Mouse (Mus musculus): ENCODE results near the gene Nagpa.
A peak's percentile ranks its signal among the peaks of the same experiment; 100 is the strongest.
"Not testable (repeated sequence)": the region's sequence is repeated elsewhere in the genome, so short reads cannot be mapped to it uniquely, and the experiment has no call there.

Gene Nagpa

GRCm38 (mm10) chr16:5203668-5204433, at the start of gene Nagpa:
TSS of gene Nagpa (minus strand) at chr16:5204012.
- peak; percentile 70 for DNase-seq (ENCODE audit: low read depth)

GRCm38 (mm10) chr16:5252260-5252659, 48.4 kb upstream of the Nagpa start:
- DNase-seq (ENCODE audit: low read depth): no peak

DNA sequence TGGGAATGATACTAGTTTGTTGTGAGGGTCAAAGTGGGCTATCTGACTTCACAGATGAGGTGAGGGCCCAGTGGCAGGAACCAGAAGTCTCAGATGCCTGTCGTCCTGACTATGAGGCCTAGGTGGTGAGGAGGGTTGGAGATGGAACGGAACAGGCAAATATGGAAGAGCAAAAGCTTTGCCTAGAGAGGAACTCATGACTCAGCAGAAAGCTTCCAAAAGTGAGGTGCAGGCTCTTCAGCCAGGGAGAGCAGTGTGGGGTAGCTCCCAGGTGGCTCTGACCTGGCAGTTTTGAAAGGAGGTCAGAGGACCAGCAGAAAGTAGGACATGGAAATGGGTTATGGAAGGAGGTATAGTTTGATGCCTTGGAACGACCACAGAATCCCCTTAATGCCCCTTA, 47.1 kb upstream of the Nagpa start:
- DNase-seq (ENCODE audit: low read depth): no peak

- peak; percentile 35 for DNase-seq (ENCODE audit: low read depth)
These were observed 40.6 kb upstream of the Nagpa start for GRCm38 (mm10) chr16:5244411-5244810.

DNA sequence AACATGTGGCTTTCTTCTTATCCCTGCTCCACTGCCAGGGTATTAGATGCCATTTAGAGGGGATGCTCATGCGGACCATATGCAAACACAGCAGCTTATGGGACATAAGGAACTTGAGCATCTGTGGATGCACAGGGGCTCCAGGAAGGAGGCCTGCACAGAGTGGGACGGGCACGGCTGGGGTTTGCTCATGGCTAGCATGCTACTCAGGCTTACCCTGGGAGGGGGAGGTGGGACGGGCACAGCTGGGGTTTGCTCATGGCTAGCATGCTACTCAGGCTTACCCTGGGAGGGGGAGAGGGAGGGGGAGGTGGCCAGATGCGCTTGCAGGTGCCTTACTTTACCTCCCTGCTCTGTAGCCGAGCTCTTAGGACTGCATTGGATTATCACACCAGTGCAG, 39.1 kb upstream of the Nagpa start:
- no peak for DNase-seq (ENCODE audit: low read depth)

DNA sequence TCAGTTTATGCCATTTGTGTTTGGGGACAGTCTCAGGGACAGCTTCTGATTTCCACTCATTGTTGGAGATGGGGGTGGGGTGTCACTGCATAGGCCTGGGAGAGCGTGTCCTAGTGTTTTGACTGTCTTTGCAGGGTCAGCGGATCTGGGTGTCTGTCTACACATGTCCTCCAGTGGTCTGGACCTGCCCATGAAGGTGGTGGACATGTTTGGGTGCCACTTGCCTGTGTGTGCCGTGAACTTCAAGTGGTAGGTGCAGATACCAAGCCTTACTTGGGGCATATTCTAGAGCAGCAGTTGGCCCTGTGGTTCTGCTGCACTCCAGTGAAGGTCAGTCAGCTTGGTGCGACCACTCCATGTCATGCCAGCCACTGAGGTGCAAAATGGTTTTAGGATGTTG, 38.5 kb upstream of the Nagpa start:
- DNase-seq (ENCODE audit: low read depth): no peak

GRCm38 (mm10) chr16:5233418-5234313, 29.9 kb upstream of the Nagpa start, which contains the start of gene Alg1:
TSS of gene Alg1 (plus strand) at chr16:5233621.
- DNase-seq (ENCODE audit: low read depth): peak; percentile 90

DNA sequence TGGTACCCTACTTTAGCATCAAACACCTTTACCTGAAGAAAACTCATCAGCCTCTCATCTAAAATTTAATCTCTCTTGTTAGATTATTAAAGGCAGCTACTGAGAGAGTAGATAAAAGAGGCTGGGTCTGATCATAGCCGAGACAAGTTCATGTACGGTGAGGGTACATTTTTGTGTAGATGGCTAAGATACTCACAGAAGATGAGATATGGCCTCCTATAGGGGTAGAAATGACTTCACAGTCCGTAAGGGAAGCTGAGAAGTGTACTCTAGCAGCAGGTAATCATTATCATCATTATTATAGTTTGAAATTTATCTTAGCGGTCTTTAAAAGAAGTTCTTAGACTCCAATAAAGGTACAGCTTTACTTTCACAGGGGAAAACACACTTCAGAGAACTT, 29.2 kb upstream of the Nagpa start:
- DNase-seq (ENCODE audit: low read depth): no peak

- DNase-seq (ENCODE audit: low read depth): not testable (repeated sequence)
These were observed 24.3 kb upstream of the Nagpa start for GRCm38 (mm10) chr16:5228103-5228502.

DNA sequence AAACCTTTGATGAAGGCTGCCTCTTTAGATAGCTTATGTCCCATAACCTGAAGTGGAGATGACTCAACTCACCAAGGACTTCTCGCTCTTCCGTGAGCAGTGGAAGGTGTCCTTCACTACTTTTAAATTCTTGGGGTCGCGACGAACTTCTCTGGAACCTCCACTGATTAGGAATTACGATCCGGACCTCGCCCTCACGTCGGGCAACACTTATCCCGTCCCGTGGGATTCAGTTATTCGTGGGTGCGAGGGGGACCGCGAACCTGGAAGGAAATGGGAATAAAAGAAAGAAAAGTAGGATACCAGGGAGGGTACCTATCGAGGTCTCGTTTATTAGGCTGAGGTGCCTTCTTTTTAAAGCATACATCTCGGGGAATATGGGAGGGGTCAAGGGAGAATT, 23.7 kb upstream of the Nagpa start:
- DNase-seq (ENCODE audit: low read depth): not testable (repeated sequence)

DNA sequence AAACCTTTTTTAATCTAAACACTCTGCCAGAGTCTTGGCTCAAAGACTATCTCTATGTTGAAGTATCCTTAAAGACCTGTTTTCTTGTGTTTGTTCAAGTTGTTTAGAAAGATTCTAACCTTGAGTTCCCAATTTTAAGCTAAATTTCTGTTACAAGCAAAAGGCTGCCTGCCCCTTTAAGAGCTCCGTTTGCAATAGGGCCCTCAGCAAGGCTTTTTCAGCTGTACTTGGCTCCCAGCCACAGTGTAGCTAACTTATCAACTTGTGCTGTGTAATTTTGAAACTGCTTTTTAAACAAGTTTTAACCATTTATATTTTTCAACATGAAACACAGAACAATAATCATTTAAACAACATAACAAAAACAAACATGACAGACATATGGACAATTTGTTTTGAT, 22.7 kb upstream of the Nagpa start:
- not testable (repeated sequence) for DNase-seq (ENCODE audit: low read depth)

GRCm38 (mm10) chr16:5222140-5222539, 18.3 kb upstream of the Nagpa start, which contains the start of gene AU021092:
TSS of gene AU021092 (minus strand) at chr16:5222299.
- no peak for DNase-seq (ENCODE audit: low read depth)

GRCm38 (mm10) chr16:5221403-5221802, 17.6 kb upstream of the Nagpa start:
- no peak for DNase-seq (ENCODE audit: low read depth)

GRCm38 (mm10) chr16:5217341-5218133, 13.7 kb upstream of the Nagpa start:
- no peak for DNase-seq (ENCODE audit: low read depth)

- no peak for DNase-seq (ENCODE audit: low read depth)
These were observed 12.9 kb upstream of the Nagpa start for GRCm38 (mm10) chr16:5216686-5217085.

- no peak for DNase-seq (ENCODE audit: low read depth)
These were observed 10.3 kb upstream of the Nagpa start for GRCm38 (mm10) chr16:5214126-5214525.

DNA sequence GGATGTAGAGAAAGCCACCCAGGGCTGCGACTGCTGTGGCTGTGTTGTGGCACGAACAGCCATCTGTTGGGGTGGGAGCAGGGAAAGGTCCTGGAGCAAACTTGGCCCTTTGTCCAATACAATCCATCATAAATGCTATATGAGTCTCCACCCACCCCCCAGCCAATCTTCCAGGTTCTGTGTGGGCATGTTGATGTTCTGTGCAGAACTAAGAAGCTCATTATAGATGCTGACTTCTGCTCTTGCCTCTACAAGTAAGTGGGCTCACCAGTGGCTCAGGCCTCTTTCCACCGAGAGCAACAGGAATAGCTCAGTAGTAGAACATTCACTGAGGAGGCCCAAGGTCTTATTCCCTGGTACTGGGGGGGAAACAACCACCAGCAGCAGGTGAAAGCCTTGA, 8.3 kb upstream of the Nagpa start:
- DNase-seq (ENCODE audit: low read depth): no peak

- peak; percentile 13 for DNase-seq (ENCODE audit: low read depth)
These were observed 6.6 kb upstream of the Nagpa start for GRCm38 (mm10) chr16:5210365-5210764.

DNA sequence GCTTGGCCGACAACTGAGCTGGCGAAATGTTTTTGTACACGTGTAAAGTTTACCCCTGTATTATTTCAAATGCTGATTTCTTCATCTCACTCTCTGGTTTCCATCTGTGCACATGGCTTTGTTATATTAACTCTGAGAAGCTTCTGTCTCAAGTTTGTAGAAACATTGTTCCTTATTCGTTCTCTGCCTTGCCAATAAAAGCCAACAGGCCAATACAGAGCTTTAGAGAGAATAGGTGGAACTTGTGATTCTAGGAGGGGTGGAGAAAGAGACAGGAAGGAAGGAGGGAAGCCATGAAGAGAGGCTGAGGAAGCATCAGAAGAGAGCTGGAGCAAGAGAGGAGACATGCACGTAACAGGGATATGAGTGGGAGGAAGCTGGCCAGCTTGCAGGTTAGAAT, 2.2 kb upstream of the Nagpa start:
- DNase-seq (ENCODE audit: low read depth): no peak

DNA sequence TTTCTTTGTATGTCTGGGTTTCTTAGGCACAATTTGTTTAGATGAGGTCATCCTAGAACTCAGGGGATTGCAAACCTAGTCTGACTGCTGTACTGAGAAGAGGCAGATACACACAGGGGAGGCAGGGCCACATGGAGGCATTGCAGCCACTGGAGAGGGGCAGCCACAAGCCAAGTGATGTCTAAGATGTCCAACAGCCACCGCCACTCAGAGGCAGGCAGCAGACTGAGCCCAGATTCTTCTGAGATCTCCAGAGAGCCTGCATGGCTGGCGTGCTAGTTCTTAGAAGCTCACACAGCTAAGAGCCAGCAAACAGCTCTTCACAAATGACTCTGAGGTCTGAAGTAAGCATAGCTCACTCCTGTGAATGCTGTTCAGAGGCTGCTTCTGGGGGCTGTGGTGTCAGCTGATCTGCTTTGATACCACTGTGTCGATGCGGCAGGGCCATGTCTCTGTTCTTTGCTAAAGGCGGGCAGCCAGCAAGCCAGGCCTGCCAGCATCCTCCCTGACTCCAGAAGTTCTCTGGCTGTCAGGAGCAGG, 1.7 kb upstream of the Nagpa start:
- no peak for DNase-seq (ENCODE audit: low read depth)

- DNase-seq (ENCODE audit: low read depth): peak; percentile 13
These were observed 612 bp downstream of the Nagpa start for GRCm38 (mm10) chr16:5203200-5203599.

- peak; percentile 53 for DNase-seq (ENCODE audit: low read depth)
These were observed 1.1 kb downstream of the Nagpa start for GRCm38 (mm10) chr16:5202681-5203080.
